Mouse (Mus musculus) lung, adult 2 months (tissue): ENCODE measurements around the gene Pias4.

Experiments used
- CTCF ChIP-seq: fragments of 200-500 bp; IDR thresholded peaks from 2 replicates; pipeline ENCODE4 v1.5.1; 2011; ENCODE audit warnings: mild to moderate bottlenecking, low read length, control low read depth; ENCODE audit not compliant: insufficient read depth
- POLR2A ChIP-seq: fragments of 200-500 bp; IDR thresholded peaks from 2 replicates; pipeline ENCODE4 v1.6.1; 2011; ENCODE audit warnings: low read depth, mild to moderate bottlenecking, control low read depth, low read length, borderline replicate concordance; ENCODE audit errors: extremely low read depth

GRCm38 (mm10) chr10:81177958-81178712, 10.4 kb upstream of the Pias4 start:
- TF ChIP-seq CTCF, result no peak
- no peak for TF ChIP-seq POLR2A
